Mouse (Mus musculus): ENCODE measurements around the gene Plekhm2. TPM values are rescaled to one million over a fixed set of nuclear protein-coding genes. Genes with fewer than 3 reads are reported as not detected.

Gene Plekhm2
- polyA plus RNA-seq, 1 experiment from 2014 or later = 3.5 TPM

- DNase-seq (ENCODE audit: low spot score) = no peak
- ATAC-seq (ENCODE audit: low FRiP score, low TSS enrichment) = no peak
- TF ChIP-seq EP300 (optimal IDR thresholded peaks at IDR 0.05) (no peak), CTCF (IDR thresholded peaks at IDR 0.05; ENCODE audit: low read depth) (no peak)
- no peak overlapping the region for H3K4me3 ChIP-seq (ENCODE audit: low read depth, low read length)
- WGBS = 83% methylated on average over 5 of the region's 5 CpGs
- no peak overlapping the region for H3K27ac ChIP-seq (replicated peaks)
- H3K36me3 ChIP-seq (ENCODE audit: control insufficient read depth, insufficient read depth, low read length) = peaks cover 44% of the 10 kb centered on the region
- no peaks in the 10 kb centered on the region for H3K9me3 ChIP-seq (ENCODE audit: control insufficient read depth, low read length)
- no peaks in the 10 kb centered on the region for H3K27me3 ChIP-seq (ENCODE audit: control insufficient read depth, insufficient read depth, low read length)
- H3K4me2 ChIP-seq (replicated peaks; ENCODE audit: low read depth) = no peak overlapping the region
- H3K4me1 ChIP-seq (replicated peaks; ENCODE audit: control insufficient read depth, insufficient read depth) = no peaks in the 10 kb centered on the region
- H3K9ac ChIP-seq (ENCODE audit: low read length) = no peak overlapping the region
These were observed 37.2 kb downstream of the Plekhm2 start for GRCm38 (mm10) chr4:141627502-141627901.

GRCm38 (mm10) chr4:141625774-141626550 is 38.7 kb downstream of the Plekhm2 start:
- no peak for ATAC-seq (ENCODE audit: low FRiP score, low TSS enrichment)
- peak; percentile 13 for DNase-seq (ENCODE audit: low spot score)
- Histone ChIP-seq H3K27me3 (ENCODE audit: control insufficient read depth, insufficient read depth, low read length) (no peaks in the 10 kb centered on the region), H3K9ac (ENCODE audit: low read length) (no peak overlapping the region), H3K27ac (replicated peaks) (no peak overlapping the region), H3K36me3 (ENCODE audit: control insufficient read depth, insufficient read depth, low read length) (peaks cover 29% of the 10 kb centered on the region), H3K4me2 (replicated peaks; ENCODE audit: low read depth) (no peak overlapping the region), H3K9me3 (ENCODE audit: control insufficient read depth, low read length) (no peaks in the 10 kb centered on the region), H3K4me3 (ENCODE audit: low read depth, low read length) (no peak overlapping the region), H3K4me1 (replicated peaks; ENCODE audit: control insufficient read depth, insufficient read depth) (no peaks in the 10 kb centered on the region)
- TF ChIP-seq CTCF (IDR thresholded peaks at IDR 0.05; ENCODE audit: low read depth) (no peak), EP300 (optimal IDR thresholded peaks at IDR 0.05) (no peak)
- WGBS = 88% methylated on average over 16 of the region's 16 CpGs

GRCm38 (mm10) chr4:141624983-141625773 is 39.5 kb downstream of the Plekhm2 start:
- ATAC-seq (ENCODE audit: low FRiP score, low TSS enrichment) = 0 out of 2 replicates have a peak, but pooled peaks have one; percentile 20
- no peak overlapping the region for H3K9ac ChIP-seq (ENCODE audit: low read length)
- peak; percentile 73 for TF ChIP-seq CTCF (IDR thresholded peaks at IDR 0.05; ENCODE audit: low read depth)
- TF ChIP-seq EP300 (optimal IDR thresholded peaks at IDR 0.05) = no peak
- no peaks in the 10 kb centered on the region for H3K4me1 ChIP-seq (replicated peaks; ENCODE audit: control insufficient read depth, insufficient read depth)
- no peak overlapping the region for H3K27ac ChIP-seq (replicated peaks)
- no peaks in the 10 kb centered on the region for H3K27me3 ChIP-seq (ENCODE audit: control insufficient read depth, insufficient read depth, low read length)
- peaks cover 22% of the 10 kb centered on the region for H3K36me3 ChIP-seq (ENCODE audit: control insufficient read depth, insufficient read depth, low read length)
- no peak overlapping the region for H3K4me3 ChIP-seq (ENCODE audit: low read depth, low read length)
- peak; percentile 69 for DNase-seq (ENCODE audit: low spot score)
- no peaks in the 10 kb centered on the region for H3K9me3 ChIP-seq (ENCODE audit: control insufficient read depth, low read length)
- no peak overlapping the region for H3K4me2 ChIP-seq (replicated peaks; ENCODE audit: low read depth)
- WGBS = 73% methylated on average over 19 of the region's 19 CpGs

- DNase-seq (ENCODE audit: low spot score) (peak; percentile 27), ATAC-seq (ENCODE audit: low FRiP score, low TSS enrichment) (no peak)
- H3K27ac ChIP-seq (replicated peaks) = peak overlapping the region; percentile 14; the same call in 1 of the 2 replicates
- H3K4me3 ChIP-seq (ENCODE audit: low read depth, low read length) = no peak overlapping the region
- H3K4me1 ChIP-seq (replicated peaks; ENCODE audit: control insufficient read depth, insufficient read depth) = no peaks in the 10 kb centered on the region
- no peak overlapping the region for H3K4me2 ChIP-seq (replicated peaks; ENCODE audit: low read depth)
- WGBS = 84% methylated on average over 8 of the region's 8 CpGs
- H3K9ac ChIP-seq (ENCODE audit: low read length) = no peak overlapping the region
- H3K9me3 ChIP-seq (ENCODE audit: control insufficient read depth, low read length) = no peaks in the 10 kb centered on the region
- peaks cover 17% of the 10 kb centered on the region for H3K36me3 ChIP-seq (ENCODE audit: control insufficient read depth, insufficient read depth, low read length)
- H3K27me3 ChIP-seq (ENCODE audit: control insufficient read depth, insufficient read depth, low read length) = no peaks in the 10 kb centered on the region
- no peak for TF ChIP-seq CTCF (IDR thresholded peaks at IDR 0.05; ENCODE audit: low read depth)
- TF ChIP-seq EP300 (optimal IDR thresholded peaks at IDR 0.05) = no peak
These were observed 40.6 kb downstream of the Plekhm2 start for GRCm38 (mm10) chr4:141624134-141624533.

DNA sequence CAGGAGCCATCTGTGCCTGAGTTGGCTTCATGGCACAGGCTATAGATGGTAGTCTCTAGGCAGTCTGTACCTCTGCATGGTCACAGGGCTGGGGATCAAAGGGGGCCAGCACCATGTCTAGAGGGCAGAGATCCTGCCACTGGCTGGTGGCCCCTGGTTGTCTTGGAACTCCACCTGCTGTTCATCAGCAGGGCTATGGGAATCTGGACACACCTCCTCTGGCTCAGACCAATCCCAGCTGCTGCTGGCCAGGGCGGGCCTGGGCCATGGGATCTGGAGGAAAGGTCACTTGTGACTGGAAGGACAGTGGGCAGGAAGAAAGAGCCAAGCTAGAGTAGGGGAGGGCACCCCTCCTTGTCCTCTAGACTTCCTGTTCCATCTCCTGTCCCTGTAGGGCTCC is 41.0 kb downstream of the Plekhm2 start, which contains the start of gene Slc25a34:
TSS of gene Slc25a34 (minus strand) at position 156 of the 400 bp plus-strand sequence.
- Histone ChIP-seq H3K9me3 (ENCODE audit: control insufficient read depth, low read length) (no peaks in the 10 kb centered on the region), H3K4me3 (ENCODE audit: low read depth, low read length) (no peak within 1 kb of the TSS), H3K36me3 (ENCODE audit: control insufficient read depth, insufficient read depth, low read length) (peaks cover 13% of the 10 kb centered on the region), H3K27ac (replicated peaks) (peak within 1 kb of the TSS; percentile 14; the same call in 1 of the 2 replicates), H3K9ac (ENCODE audit: low read length) (0 out of 2 replicates have a peak within 1 kb of the TSS, but pooled peaks have one; percentile 13), H3K27me3 (ENCODE audit: control insufficient read depth, insufficient read depth, low read length) (no peaks in the 10 kb centered on the region), H3K4me2 (replicated peaks; ENCODE audit: low read depth) (no peak within 1 kb of the TSS), H3K4me1 (replicated peaks; ENCODE audit: control insufficient read depth, insufficient read depth) (0 out of 2 replicates have a peak, but pooled peaks cover 2% of the 10 kb centered on the region)
- ATAC-seq (ENCODE audit: low FRiP score, low TSS enrichment) (peak; percentile 84), DNase-seq (ENCODE audit: low spot score) (peak; percentile 72)
- TF ChIP-seq CTCF (IDR thresholded peaks at IDR 0.05; ENCODE audit: low read depth) = peak; percentile 30
- TF ChIP-seq EP300 (optimal IDR thresholded peaks at IDR 0.05) = no peak
- 50% methylated on average over 1 of the region's 1 CpGs for WGBS

All from stomach, postnatal 0 days (tissue).